Mouse (Mus musculus) liver, postnatal 0 days (tissue): ENCODE data around the gene Crot. TPM values are rescaled to one million over a fixed set of nuclear protein-coding genes. Genes with fewer than 3 reads are reported as not detected.

Source experiments
- ATAC-seq: fragments of 200-750 bp; cut with Nextera tagmentation; 2 replicates; pipeline ENCODE4 v1.8.0; 2017; ENCODE audit warnings: mild to moderate bottlenecking, moderate library complexity
- DNase-seq: peaks from one replicate; pipeline ENCODE4 v3.0.0-alpha.2; 2016
- H3K27ac ChIP-seq: fragments of 300-500 bp; sonication (generic); 2 replicates; pipeline ENCODE4 v1.5.1; 2014; ENCODE audit warnings: antibody characterized with exemption, moderate library complexity, mild to moderate bottlenecking, low read depth
- H3K27me3 ChIP-seq: fragments of 300-500 bp; sonication (generic); 2 replicates; pipeline ENCODE4 v1.6.1; 2014; ENCODE audit warnings: low read length, control low read depth, mixed read lengths; ENCODE audit not compliant: insufficient read depth
- H3K36me3 ChIP-seq: fragments of 300-500 bp; sonication (generic); replicated peaks from 2 replicates; pipeline ENCODE4 v1.6.1; 2014; ENCODE audit warnings: mild to moderate bottlenecking, control low read depth, low read length, moderate library complexity, mixed read lengths; ENCODE audit not compliant: insufficient read depth
- H3K4me1 ChIP-seq: fragments of 300-500 bp; sonication (generic); 2 replicates; pipeline ENCODE4 v1.6.1; 2014; ENCODE audit warnings: antibody characterized with exemption, mild to moderate bottlenecking, control low read depth; ENCODE audit not compliant: insufficient read depth
- H3K4me2 ChIP-seq: fragments of 300-500 bp; sonication (generic); 2 replicates; pipeline ENCODE4 v1.6.1; 2014; ENCODE audit warnings: low read depth, mild to moderate bottlenecking, low read length, moderate library complexity, mixed read lengths
- H3K4me3 ChIP-seq: fragments of 300-500 bp; sonication (generic); 2 replicates; pipeline ENCODE4 v1.5.1; 2014; ENCODE audit warnings: low read depth, low read length
- H3K9ac ChIP-seq: fragments of 300-500 bp; sonication (generic); replicated peaks from 2 replicates; pipeline ENCODE4 v1.6.1; 2014; ENCODE audit warnings: mild to moderate bottlenecking, moderate library complexity
- H3K9me3 ChIP-seq: fragments of 300-500 bp; sonication (generic); 2 replicates; pipeline ENCODE4 v1.6.1; 2016; ENCODE audit warnings: mild to moderate bottlenecking, control low read depth, low read length, mixed read lengths
- CTCF ChIP-seq: sonication (generic); IDR thresholded peaks from 2 replicates; pipeline ENCODE4 v1.5.1; 2016; ENCODE audit warnings: antibody characterized with exemption, low read depth
- EP300 ChIP-seq: IDR thresholded peaks from 2 replicates; pipeline ENCODE4 v1.6.1; 2016; ENCODE audit warnings: antibody characterized with exemption, low read depth, mild to moderate bottlenecking
- WGBS: fragments of 180-500 bp; shearing (Covaris S2); extraction: QIAGEN DNeasy Blood & Tissue Kit; methylation state at CpG from one replicate; pipeline ENCODE4 v1.1.7; 2014; ENCODE audit not compliant: insufficient replicate concordance; 5-methylcytosine and 5-hydroxymethylcytosine counted together
- polyA plus RNA-seq: library from polyadenylated mRNA; unstranded; fragments of >200 nt; fragmentation: Nextera tagmentation; extraction: Ambion mirVana; gene quantifications from 2 replicates; pipeline ENCODE4 v1.2.1, GENCODE M21; 2015

The Crot gene
- polyA plus RNA-seq, 1 experiment from 2014 or later = 267 TPM

DNA sequence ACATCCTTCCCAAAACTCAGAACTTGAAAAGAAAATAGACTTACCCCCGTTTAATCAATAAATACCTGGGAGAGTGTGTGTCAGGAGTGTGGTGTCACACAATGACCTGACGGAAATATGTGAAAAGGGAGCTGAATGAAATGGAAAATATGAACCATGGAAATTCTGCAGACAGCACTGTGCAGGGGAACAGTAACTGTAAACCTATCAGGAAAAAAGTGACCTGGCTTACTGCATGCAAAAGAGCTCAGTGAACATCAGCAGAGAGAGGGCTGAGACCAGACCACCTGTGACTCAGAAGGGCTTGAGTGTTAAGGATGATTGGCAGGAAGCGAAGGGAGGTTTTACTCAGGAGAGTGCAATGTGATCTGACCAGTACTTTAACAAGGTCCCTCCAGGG lies 11.7 kb downstream of the Crot start:
- Histone ChIP-seq H3K9ac (no peak overlapping the region), H3K27ac (no peak overlapping the region), H3K36me3 (peaks cover 67% of the 10 kb centered on the region), H3K4me2 (no peak overlapping the region), H3K4me1 (no peaks in the 10 kb centered on the region), H3K9me3 (no peaks in the 10 kb centered on the region), H3K27me3 (no peaks in the 10 kb centered on the region), H3K4me3 (no peak overlapping the region)
- ATAC-seq (no peak), DNase-seq (no peak)
- TF ChIP-seq CTCF (no peak), EP300 (no peak)
- WGBS = 89% methylated on average over 3 of the region's 3 CpGs

DNA sequence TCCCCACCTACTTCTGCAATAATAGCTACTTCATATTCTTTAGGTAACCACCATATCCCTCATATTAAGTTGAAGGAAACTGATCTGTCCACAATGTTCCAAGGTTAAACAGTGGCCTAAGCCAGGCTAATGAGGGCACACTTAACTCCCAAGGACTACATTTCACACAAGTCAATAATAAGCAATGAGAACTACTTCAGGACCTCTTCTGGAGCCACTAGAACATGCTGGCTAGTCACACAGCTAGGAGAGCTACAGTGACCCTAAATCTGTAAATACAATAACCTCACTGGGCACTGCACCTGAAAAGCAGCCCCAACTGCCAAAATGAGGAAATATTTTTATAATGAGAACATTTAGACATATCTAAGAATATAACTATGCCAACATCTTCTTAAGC lies 22.4 kb downstream of the Crot start:
- H3K4me3 ChIP-seq = no peak overlapping the region
- no peaks in the 10 kb centered on the region for H3K4me1 ChIP-seq
- no peaks in the 10 kb centered on the region for H3K27me3 ChIP-seq
- H3K9ac ChIP-seq = no peak overlapping the region
- no peak for DNase-seq
- ATAC-seq = no peak
- H3K36me3 ChIP-seq = peaks cover 47% of the 10 kb centered on the region
- no peak overlapping the region for H3K27ac ChIP-seq
- no peaks in the 10 kb centered on the region for H3K9me3 ChIP-seq
- no peak for TF ChIP-seq EP300
- no peak overlapping the region for H3K4me2 ChIP-seq

DNA sequence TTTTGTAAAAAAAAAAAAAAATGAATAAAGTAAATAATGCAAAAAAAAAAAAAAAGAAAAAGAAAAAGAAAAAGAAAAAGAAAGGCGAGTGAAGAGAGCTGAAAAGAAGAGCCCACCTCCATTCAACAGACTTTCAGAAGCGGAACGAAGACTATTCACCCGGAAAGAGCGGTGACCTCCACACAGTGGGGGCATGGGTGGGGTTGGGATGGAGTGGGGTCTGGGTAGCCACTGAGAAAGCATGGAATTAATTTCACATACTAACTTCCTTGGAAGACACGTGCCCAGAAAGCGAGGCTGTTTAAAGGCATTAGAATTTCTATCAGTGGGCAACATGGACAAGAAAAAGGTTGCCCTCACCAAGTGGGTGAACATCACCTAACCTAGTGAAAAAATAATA lies 24.8 kb downstream of the Crot start:
- Histone ChIP-seq H3K9ac (no peak overlapping the region), H3K27me3 (no peaks in the 10 kb centered on the region), H3K4me3 (no peak overlapping the region), H3K9me3 (no peaks in the 10 kb centered on the region), H3K27ac (no peak overlapping the region), H3K4me2 (no peak overlapping the region), H3K36me3 (peaks cover 63% of the 10 kb centered on the region), H3K4me1 (no peaks in the 10 kb centered on the region)
- ATAC-seq (no peak), DNase-seq (no peak)
- TF ChIP-seq CTCF = no peak
- TF ChIP-seq EP300 = no peak
- WGBS = 96% methylated on average over 7 of the region's 7 CpGs

DNA sequence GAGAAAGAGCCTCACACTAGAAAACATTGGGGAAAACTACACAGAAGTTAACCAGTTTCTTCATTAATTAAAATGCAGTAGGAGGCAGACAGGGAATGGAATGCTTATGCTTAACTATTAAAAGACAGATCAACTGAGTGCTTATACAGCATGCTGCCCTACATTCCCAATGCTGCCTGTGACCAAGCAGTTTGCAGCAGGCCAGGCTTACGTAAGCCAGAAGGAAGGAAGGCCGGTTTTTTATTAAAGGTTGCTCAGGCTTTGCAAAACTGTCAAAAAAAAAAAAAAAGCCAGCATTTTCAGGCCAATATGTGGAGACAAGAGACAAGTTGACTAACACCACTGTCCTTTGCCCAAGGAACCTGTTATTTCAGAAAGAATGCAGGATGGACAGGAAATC lies 26.4 kb downstream of the Crot start:
- H3K9ac ChIP-seq = no peak overlapping the region
- no peak overlapping the region for H3K4me3 ChIP-seq
- WGBS = 78% methylated on average over 2 of the region's 2 CpGs
- no peaks in the 10 kb centered on the region for H3K4me1 ChIP-seq
- H3K27me3 ChIP-seq = no peaks in the 10 kb centered on the region
- DNase-seq (no peak), ATAC-seq (no peak)
- H3K9me3 ChIP-seq = no peaks in the 10 kb centered on the region
- no peak overlapping the region for H3K4me2 ChIP-seq
- H3K27ac ChIP-seq = no peak overlapping the region
- H3K36me3 ChIP-seq = peaks cover 71% of the 10 kb centered on the region
- TF ChIP-seq CTCF (no peak), EP300 (no peak)

DNA sequence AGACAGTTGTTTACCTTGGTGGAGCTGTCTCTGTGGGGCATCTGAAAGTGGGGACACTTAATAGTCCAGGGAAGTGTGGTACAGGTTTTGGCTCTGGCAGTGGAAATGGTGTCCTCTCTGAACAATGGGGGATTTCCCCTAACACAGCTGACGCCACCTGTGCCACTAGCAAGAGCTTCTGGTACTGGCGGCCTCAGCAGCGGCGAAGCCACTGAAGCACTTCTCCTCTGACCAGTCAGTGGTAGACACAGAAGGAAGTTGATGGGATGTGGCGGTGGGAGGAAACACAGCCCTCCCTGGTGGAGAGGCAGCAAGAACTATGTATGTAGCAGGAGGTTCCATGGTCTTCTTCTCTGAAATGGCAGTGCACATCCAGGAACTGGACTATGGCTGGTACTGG lies 32.6 kb downstream of the Crot start:
- Histone ChIP-seq H3K36me3 (peaks cover 62% of the 10 kb centered on the region), H3K9me3 (no peaks in the 10 kb centered on the region), H3K9ac (no peak overlapping the region), H3K4me3 (no peak overlapping the region), H3K27me3 (no peaks in the 10 kb centered on the region), H3K27ac (no peak overlapping the region), H3K4me1 (no peaks in the 10 kb centered on the region), H3K4me2 (no peak overlapping the region)
- 77% methylated on average over 5 of the region's 5 CpGs for WGBS
- no peak for DNase-seq
- no peak for ATAC-seq
- 0 out of 2 replicates have a peak, but pooled peaks have one; percentile 11 for TF ChIP-seq CTCF
- TF ChIP-seq EP300 = no peak

DNA sequence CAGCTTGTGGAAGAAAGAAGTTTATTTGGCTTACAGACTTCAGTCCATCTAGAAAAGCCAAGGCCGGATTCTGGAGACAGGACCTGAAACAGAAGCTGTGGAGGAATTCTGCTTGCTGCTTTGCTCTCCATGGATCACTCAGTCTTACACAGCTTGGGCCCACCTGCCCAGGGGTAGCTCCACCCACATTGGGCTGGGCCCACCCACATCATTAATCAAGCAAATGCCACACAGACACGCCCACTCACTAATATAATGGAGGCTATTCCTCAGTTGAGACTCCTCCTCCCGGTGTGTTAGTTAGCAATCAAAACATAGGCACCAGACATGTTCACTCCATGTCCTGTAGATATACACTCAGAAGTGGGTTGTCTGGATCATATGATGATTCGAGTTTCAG lies 36.6 kb downstream of the Crot start:
- Histone ChIP-seq H3K4me2 (no peak overlapping the region), H3K36me3 (peaks cover 55% of the 10 kb centered on the region), H3K4me1 (no peaks in the 10 kb centered on the region), H3K9me3 (no peaks in the 10 kb centered on the region), H3K9ac (no peak overlapping the region), H3K27me3 (no peaks in the 10 kb centered on the region), H3K27ac (no peak overlapping the region), H3K4me3 (no peak overlapping the region)
- no peak for TF ChIP-seq EP300
- no peak for TF ChIP-seq CTCF
- no peak for DNase-seq
- peak; percentile 40 for ATAC-seq
- 83% methylated on average over 4 of the region's 4 CpGs for WGBS

DNA sequence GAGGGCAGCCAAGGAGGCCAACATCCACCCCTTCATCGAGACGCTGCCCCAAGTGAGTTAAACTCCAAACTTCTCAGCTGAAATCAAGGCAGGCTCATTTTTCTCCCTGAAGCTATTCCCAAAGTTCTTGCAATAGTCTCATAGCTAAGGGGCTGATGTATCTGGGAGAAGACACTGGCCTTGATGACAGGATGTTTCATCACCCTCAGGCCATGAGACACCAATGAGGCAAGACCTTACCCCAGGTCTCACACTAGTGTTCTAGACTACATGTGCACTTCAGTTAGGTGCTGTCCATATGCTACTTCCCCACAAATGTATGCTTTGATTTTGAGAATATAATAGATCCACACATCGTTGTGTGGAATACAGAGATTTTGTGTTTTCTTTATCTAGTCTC lies 41.6 kb downstream of the Crot start:
- no peak for TF ChIP-seq CTCF
- TF ChIP-seq EP300 = no peak
- Histone ChIP-seq H3K4me1 (no peaks in the 10 kb centered on the region), H3K36me3 (peaks cover 63% of the 10 kb centered on the region), H3K27me3 (no peaks in the 10 kb centered on the region), H3K9ac (no peak overlapping the region), H3K27ac (no peak overlapping the region), H3K4me3 (no peak overlapping the region), H3K9me3 (no peaks in the 10 kb centered on the region), H3K4me2 (no peak overlapping the region)
- DNase-seq (no peak), ATAC-seq (no peak)
- WGBS = 91% methylated on average over 3 of the region's 3 CpGs
